Mouse (Mus musculus) forebrain, embryonic 16.5 days (tissue): ENCODE measurements at regions not wholly inside any gene's neighbourhood (a gene's known extent, or its start where the extent isn't known, plus 50 kb on each side); places are given as distances from the start of the nearest gene placed in this dataset.

Experiments used
- ATAC-seq: fragments of 200-750 bp; cut with Nextera tagmentation; 2 replicates; pipeline ENCODE4 v1.8.0; 2017; ENCODE audit warnings: mild to moderate bottlenecking, moderate library complexity
- H3K27ac ChIP-seq: fragments of 300-500 bp; sonication (generic); 2 replicates; pipeline ENCODE4 v1.5.1; 2014; ENCODE audit warnings: low read length, control low read depth
- H3K27me3 ChIP-seq: fragments of 300-500 bp; sonication (generic); replicated peaks from 2 replicates; pipeline ENCODE4 v1.6.1; 2014; ENCODE audit warnings: low read length; ENCODE audit not compliant: control insufficient read depth, insufficient read depth
- H3K36me3 ChIP-seq: fragments of 300-500 bp; sonication (generic); 2 replicates; pipeline ENCODE4 v1.6.1; 2014; ENCODE audit not compliant: control insufficient read depth, insufficient read depth
- H3K4me1 ChIP-seq: fragments of 300-500 bp; sonication (generic); replicated peaks from 2 replicates; pipeline ENCODE4 v1.6.1; 2014; ENCODE audit warnings: low read length; ENCODE audit not compliant: control insufficient read depth, insufficient read depth
- H3K4me2 ChIP-seq: fragments of 300-500 bp; sonication (generic); 2 replicates; pipeline ENCODE4 v1.6.1; 2014; ENCODE audit warnings: mild to moderate bottlenecking, low read length, control low read depth
- H3K4me3 ChIP-seq: fragments of 300-500 bp; sonication (generic); replicated peaks from 2 replicates; pipeline ENCODE4 v1.5.1; 2014; ENCODE audit warnings: mild to moderate bottlenecking, low read length, control low read depth
- H3K9ac ChIP-seq: fragments of 300-500 bp; sonication (generic); replicated peaks from 2 replicates; pipeline ENCODE4 v1.6.1; 2014; ENCODE audit warnings: low read depth, low read length, control low read depth
- H3K9me3 ChIP-seq: fragments of 300-500 bp; sonication (generic); 2 replicates; pipeline ENCODE4 v1.6.1; 2016; ENCODE audit warnings: low read length; ENCODE audit not compliant: control insufficient read depth
- WGBS: fragments of 180-500 bp; shearing (Covaris S2); extraction: QIAGEN DNeasy Blood & Tissue Kit; methylation state at CpG from one replicate; pipeline ENCODE4 v1.1.7; 2014; 5-methylcytosine and 5-hydroxymethylcytosine counted together

DNA sequence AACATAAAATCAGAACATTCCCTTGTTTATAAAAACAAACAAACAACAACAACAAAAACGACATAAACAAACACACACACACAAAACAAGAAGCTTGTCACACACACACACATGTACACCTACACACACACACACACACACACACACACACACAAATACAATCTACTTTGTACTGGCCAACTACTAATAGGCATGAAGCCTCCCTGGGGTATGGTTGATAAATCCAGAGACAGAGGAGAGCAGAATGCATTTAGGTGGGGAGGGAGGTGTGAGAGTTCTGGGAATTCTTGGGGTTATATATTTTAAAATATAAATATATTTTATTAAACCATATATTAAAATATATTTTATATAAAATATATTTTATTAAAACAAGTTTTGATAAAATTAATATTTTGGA is 371.6 kb upstream of the Pcdh20 start:
- Histone ChIP-seq H3K27ac (no peak overlapping the region), H3K9ac (no peak overlapping the region), H3K4me1 (no peaks in the 10 kb centered on the region), H3K27me3 (no peaks in the 10 kb centered on the region), H3K4me3 (no peak overlapping the region), H3K4me2 (no peak overlapping the region), H3K9me3 (no peaks in the 10 kb centered on the region), H3K36me3 (no peaks in the 10 kb centered on the region)
- WGBS: 52% methylated on average over 1 of the region's 1 CpGs
- ATAC-seq: no peak

DNA sequence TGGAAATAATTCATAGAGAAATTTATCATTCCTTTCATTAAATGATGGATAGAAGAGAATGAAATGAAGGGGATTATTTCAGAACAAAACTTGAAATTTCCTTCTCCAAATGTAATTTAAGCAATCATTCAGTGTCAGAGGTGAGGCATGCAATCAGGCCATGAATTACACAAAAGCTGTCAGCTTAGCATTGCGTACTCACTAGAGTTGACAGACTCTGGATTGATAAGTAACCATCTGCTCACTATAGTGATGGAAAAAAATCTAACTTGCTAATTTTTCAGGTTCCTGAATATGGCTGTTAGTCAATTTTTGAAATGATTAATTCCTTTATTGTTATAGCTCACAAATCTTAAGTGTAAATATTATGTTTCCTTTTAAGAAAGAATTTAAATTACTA is 334.5 kb upstream of the Pcdh20 start:
- Histone ChIP-seq H3K9ac (no peak overlapping the region), H3K27me3 (no peaks in the 10 kb centered on the region), H3K36me3 (no peaks in the 10 kb centered on the region), H3K4me2 (no peak overlapping the region), H3K27ac (no peak overlapping the region), H3K4me1 (no peaks in the 10 kb centered on the region), H3K9me3 (no peaks in the 10 kb centered on the region), H3K4me3 (no peak overlapping the region)
- peak; percentile 90 for ATAC-seq
- 47% methylated on average over 1 of the region's 1 CpGs for WGBS

DNA sequence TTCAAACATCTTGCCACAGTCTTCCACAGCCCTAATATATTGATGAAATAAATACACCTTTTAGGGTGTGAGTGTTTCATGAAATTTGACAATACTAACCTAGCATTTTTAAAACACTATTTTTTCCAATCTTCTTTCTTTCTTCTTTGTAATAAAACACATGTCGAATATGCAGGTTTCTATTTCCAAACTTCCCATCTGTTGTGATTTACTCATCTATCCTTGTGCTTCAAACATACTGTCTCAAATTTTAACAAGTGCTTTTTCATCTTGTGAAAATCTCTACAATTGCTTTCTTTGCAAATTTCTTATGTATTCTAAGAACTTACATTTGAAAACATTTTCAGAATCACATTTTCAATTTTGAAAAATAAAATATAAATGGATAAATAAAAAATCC is 330.1 kb upstream of the Pcdh20 start:
- 56% methylated on average over 1 of the region's 1 CpGs for WGBS
- no peaks in the 10 kb centered on the region for H3K4me1 ChIP-seq
- no peak overlapping the region for H3K4me2 ChIP-seq
- H3K9ac ChIP-seq: no peak overlapping the region
- H3K27ac ChIP-seq: no peak overlapping the region
- no peaks in the 10 kb centered on the region for H3K36me3 ChIP-seq
- H3K4me3 ChIP-seq: no peak overlapping the region
- no peaks in the 10 kb centered on the region for H3K9me3 ChIP-seq
- no peaks in the 10 kb centered on the region for H3K27me3 ChIP-seq
- ATAC-seq: no peak

DNA sequence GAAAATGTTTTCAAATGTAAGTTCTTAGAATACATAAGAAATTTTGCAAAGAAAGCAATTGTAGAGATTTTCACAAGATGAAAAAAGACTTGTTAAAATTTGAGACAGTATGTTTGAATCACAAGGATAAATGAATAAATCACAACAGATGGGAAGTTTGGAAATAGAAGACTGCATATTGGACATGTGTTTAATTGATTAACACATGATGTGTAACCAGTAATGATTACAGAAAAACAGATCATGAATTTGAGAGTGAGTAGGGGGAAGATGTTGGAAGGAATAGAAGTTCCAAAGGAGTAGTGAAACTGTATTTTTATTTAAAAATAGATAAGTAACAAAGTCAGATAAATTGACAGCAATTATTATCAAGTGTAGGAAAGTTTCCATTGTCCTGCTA is 329.3 kb upstream of the Pcdh20 start:
- H3K27ac ChIP-seq: no peak overlapping the region
- no peaks in the 10 kb centered on the region for H3K9me3 ChIP-seq
- no peaks in the 10 kb centered on the region for H3K36me3 ChIP-seq
- H3K9ac ChIP-seq: no peak overlapping the region
- no peak overlapping the region for H3K4me2 ChIP-seq
- no peak overlapping the region for H3K4me3 ChIP-seq
- no peaks in the 10 kb centered on the region for H3K4me1 ChIP-seq
- peak; percentile 72 for ATAC-seq
- H3K27me3 ChIP-seq: no peaks in the 10 kb centered on the region
